Mouse (Mus musculus): ENCODE results near the gene Rasl10a. TPM values are rescaled to one million over a fixed set of nuclear protein-coding genes. Genes with fewer than 3 reads are reported as not detected.
"Not testable (repeated sequence)": the region's sequence is repeated elsewhere in the genome, so short reads cannot be mapped to it uniquely, and the experiment has no call there.

Gene Rasl10a
- total and polyA plus RNA-seq, 3 experiments: 0.47 to 0.55 TPM; not detected in 1

DNA sequence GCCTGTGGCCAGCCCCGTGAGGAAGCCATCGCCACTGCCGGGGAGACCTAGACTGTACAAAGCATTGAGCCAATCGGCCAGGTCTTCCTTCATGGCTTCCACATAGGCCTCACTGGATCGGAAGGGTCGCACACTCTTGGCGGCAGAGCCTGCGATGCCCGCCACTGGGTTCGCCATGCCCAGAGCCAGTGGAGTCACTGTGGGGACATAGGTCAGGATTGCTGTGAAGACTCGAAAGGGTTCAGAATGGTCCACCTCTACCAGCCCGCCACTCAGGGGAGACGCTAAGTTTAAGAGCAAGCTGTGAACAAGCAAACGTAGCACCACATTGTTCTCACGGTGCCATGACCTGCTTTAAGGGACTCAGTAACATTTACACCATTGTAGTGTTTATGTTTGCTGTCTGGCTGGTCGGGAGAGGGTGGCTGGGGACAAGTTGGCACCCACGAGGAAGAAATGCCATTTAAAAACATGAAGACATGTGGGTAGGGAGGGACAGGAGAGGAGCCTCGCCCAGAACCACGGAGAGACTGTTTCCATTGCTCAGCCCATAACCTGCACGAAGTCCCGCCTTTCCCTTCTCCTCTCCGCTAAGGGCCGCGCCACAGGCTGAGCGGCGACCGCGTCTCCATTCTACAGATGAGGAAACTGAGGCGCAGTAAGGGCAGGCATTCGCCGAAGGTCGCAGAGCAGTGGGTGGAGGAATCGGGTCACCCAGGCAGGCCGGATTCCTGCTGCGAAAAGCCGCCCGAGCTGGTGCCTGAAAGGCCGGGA lies 6.5 kb downstream of the Rasl10a start:
- ATAC-seq (ENCODE audit: extremely low read depth, insufficient number of reproducible peaks, low FRiP score, poor library complexity, severe bottlenecking) (no peak), DNase-seq (ENCODE audit: low spot score) (no peak)
- peaks cover 4% of the 10 kb centered on the region; the same call in 1 of the 2 replicates for H3K27me3 ChIP-seq (ENCODE audit: insufficient read depth, low read length)
- H3K36me3 ChIP-seq (replicated peaks): peaks cover 67% of the 10 kb centered on the region
- peaks cover 70% of the 10 kb centered on the region for H3K4me1 ChIP-seq (ENCODE audit: insufficient read depth, low read depth, low read length)
- no peak for TF ChIP-seq CTCF (IDR thresholded peaks at IDR 0.05; ENCODE audit: low read depth, low read length)
- no peak for TF ChIP-seq POLR2AphosphoS5 (IDR thresholded peaks at IDR 0.05; ENCODE audit: insufficient replicate concordance, low read depth, low read length)
- TF ChIP-seq GATA1 (IDR thresholded peaks at IDR 0.05; ENCODE audit: borderline replicate concordance, low read length): no peak
- no peak for TF ChIP-seq TAL1 (conservative IDR thresholded peaks at IDR 0.05; ENCODE audit: low read depth, low read length)
- TF ChIP-seq GATA2 (IDR thresholded peaks at IDR 0.05; ENCODE audit: borderline replicate concordance, low read depth, low read length): no peak
- H3K4me3 ChIP-seq (ENCODE audit: low read depth, low read length): peak overlapping the region; percentile 82
- H3K9me3 ChIP-seq (replicated peaks): peaks cover 31% of the 10 kb centered on the region

DNA sequence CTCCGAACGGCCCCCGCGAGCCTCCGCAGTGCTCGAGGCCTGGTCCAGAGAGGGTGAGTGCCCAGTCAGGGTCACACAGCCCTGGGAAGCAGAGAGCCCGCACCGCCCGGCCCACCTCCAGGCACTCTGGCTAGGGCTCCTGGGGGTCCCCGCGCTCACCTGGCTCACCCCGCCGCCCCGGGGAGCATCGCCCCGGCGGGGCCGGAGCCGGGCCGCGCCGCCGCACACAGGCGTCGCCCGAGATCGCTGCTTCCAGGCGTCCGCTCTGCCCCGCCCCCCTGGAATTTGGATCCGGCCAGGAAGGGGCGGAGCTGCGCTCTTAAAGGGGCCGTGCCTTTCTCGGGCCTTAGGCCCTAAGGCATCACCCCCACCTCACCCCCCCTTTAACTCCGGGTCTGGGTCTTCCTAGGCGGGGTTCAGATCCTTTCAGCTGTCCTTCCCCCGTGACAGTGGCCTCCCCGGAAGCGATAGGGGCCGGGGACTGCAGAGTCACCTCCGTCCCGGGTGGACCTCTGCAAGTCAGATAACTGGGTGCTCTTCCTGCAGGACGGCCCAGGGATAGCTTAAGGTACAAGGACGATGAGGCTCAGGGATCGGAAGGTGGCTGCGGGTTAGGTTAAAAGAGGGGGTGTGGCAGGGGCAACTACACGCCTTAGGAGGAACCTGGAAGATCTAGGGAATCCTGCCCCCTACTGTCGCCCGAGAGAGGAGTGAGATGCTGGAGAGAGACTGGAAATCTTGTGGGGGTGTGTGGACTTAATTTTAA lies 7.3 kb downstream of the Rasl10a start, which contains the start of gene Gas2l1:
Gas2l1 (minus strand) TSS at position 272 of the 766 bp plus-strand sequence.
- H3K36me3 ChIP-seq (replicated peaks): peaks cover 65% of the 10 kb centered on the region
- H3K4me1 ChIP-seq (ENCODE audit: insufficient read depth, low read depth, low read length): peaks cover 70% of the 10 kb centered on the region

DNA sequence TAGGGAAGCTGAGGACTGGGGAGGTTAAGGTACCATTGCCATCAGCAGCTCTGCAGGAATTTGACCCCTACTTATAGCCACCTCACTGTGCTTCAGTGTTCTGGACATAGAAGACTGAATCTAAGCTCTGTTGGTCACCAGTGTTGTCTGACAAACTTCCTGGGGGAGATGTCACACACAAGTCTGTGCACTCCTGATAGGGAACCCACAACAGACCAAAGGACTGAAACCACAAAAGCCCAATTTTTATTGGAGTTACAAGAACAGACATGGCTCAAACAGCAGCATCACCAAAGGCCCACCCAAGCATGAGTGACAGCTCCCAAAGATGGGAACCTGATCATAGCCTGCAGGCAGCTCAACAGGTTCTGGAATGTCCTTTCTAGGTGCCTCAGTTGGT lies 9.1 kb downstream of the Rasl10a start:
- no peak for DNase-seq (ENCODE audit: low spot score)
- 0 out of 2 replicates have a peak, but pooled peaks have one; percentile 27 for TF ChIP-seq POLR2AphosphoS5 (IDR thresholded peaks at IDR 0.05; ENCODE audit: insufficient replicate concordance, low read depth, low read length)
- TF ChIP-seq GATA1 (IDR thresholded peaks at IDR 0.05; ENCODE audit: borderline replicate concordance, low read length): no peak
- TF ChIP-seq TAL1 (conservative IDR thresholded peaks at IDR 0.05; ENCODE audit: low read depth, low read length): peak; percentile 81
- Histone ChIP-seq H3K27me3 (ENCODE audit: insufficient read depth, low read length) (no peaks in the 10 kb centered on the region), H3K4me1 (ENCODE audit: insufficient read depth, low read depth, low read length) (peaks cover 79% of the 10 kb centered on the region), H3K4me3 (ENCODE audit: low read depth, low read length) (no peak overlapping the region; the same call in 1 of the 2 replicates), H3K9me3 (replicated peaks) (peaks cover 15% of the 10 kb centered on the region), H3K36me3 (replicated peaks) (peaks cover 65% of the 10 kb centered on the region)
- ATAC-seq (ENCODE audit: extremely low read depth, insufficient number of reproducible peaks, low FRiP score, poor library complexity, severe bottlenecking): peak; percentile 29; the same call in 1 of the 2 replicates

More for the DNA sequence above, 7.3 kb downstream of the Rasl10a start, which contains the start of gene Gas2l1:
- H3K4me3 ChIP-seq (ENCODE audit: low read depth, low read length): peak within 1 kb of the TSS; percentile 82
- H3K9me3 ChIP-seq (replicated peaks): peaks cover 31% of the 10 kb centered on the region
- DNase-seq (ENCODE audit: low spot score) (peak; percentile 88), ATAC-seq (ENCODE audit: extremely low read depth, insufficient number of reproducible peaks, low FRiP score, poor library complexity, severe bottlenecking) (peak; percentile 52)
- TF ChIP-seq TAL1 (conservative IDR thresholded peaks at IDR 0.05; ENCODE audit: low read depth, low read length) (no peak), CTCF (IDR thresholded peaks at IDR 0.05; ENCODE audit: low read depth, low read length) (peak; percentile 11; the same call in 1 of the 2 replicates), GATA1 (IDR thresholded peaks at IDR 0.05; ENCODE audit: borderline replicate concordance, low read length) (no peak)
- H3K27me3 ChIP-seq (ENCODE audit: insufficient read depth, low read length): no peaks in the 10 kb centered on the region

DNA sequence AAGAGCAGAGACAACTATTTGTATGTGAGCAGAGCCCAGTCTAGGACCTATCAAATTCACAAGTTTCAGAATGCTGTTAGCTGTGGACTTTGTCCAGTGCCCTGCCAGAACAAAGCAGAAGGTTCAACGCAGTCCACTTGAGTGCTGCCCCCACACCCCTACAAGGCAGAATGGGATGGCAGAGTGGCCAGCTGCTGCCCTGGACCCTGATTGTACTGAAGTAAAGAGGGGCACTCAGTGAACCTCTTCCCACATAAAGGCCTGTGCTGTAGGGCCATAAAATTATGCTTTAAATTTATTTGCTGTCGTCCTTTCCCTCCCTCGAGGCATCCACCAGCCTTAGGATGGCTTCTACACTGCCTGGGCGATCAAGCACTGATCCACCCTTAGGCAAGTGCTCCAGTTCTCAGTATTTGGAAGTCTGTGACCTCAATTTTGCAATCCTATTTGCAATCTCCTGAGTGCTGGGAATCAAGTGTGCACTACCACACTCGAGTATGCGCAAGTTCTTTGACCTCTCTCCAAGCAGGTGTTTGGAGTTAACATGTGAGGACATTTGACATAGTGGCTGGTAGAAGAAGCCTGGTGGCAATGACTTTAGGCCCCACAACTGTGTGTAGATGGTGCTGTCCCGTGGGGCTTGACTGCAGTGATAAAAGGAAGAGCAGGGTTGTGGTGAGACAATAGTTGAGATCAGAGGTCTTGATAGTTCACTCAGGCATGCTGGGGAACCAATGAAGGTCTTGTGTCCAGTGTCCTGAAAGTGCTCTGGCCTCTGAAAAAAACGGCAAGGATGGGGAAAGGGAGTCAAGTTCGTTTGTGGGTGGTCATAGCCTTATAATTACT lies 10.4 kb downstream of the Rasl10a start:
- Histone ChIP-seq H3K9me3 (replicated peaks) (peaks cover 6% of the 10 kb centered on the region), H3K27me3 (ENCODE audit: insufficient read depth, low read length) (no peaks in the 10 kb centered on the region), H3K4me3 (ENCODE audit: low read depth, low read length) (peak overlapping the region; percentile 37; the same call in 1 of the 2 replicates), H3K36me3 (replicated peaks) (peaks cover 65% of the 10 kb centered on the region), H3K4me1 (ENCODE audit: insufficient read depth, low read depth, low read length) (peaks cover 77% of the 10 kb centered on the region)
- TF ChIP-seq TAL1 (conservative IDR thresholded peaks at IDR 0.05; ENCODE audit: low read depth, low read length): peak; percentile 49
- TF ChIP-seq POLR2AphosphoS5 (IDR thresholded peaks at IDR 0.05; ENCODE audit: insufficient replicate concordance, low read depth, low read length): no peak
- ATAC-seq (ENCODE audit: extremely low read depth, insufficient number of reproducible peaks, low FRiP score, poor library complexity, severe bottlenecking) (peak; percentile 50), DNase-seq (ENCODE audit: low spot score) (no peak)

DNA sequence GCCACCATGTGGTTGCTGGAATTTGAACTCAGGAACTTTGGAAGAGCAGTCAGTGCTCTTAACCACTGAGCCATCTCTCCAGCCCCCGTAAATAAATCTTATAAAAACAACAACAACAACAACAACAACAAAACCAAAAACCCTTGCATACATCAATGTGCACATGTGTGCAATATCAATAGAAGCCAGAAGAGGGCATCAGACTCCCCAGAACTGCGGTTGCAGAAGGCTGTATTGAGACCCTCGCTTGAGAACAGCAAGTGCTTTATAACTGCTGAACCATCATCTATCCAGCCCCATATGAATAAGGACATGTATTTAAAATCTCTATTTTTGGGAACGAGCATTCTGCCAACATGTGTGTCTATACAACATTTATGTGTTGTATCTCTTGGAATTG lies 17.0 kb downstream of the Rasl10a start:
- no peak overlapping the region for H3K4me3 ChIP-seq (ENCODE audit: low read depth, low read length)
- H3K9me3 ChIP-seq (replicated peaks): no peaks in the 10 kb centered on the region
- peaks cover 27% of the 10 kb centered on the region for H3K4me1 ChIP-seq (ENCODE audit: insufficient read depth, low read depth, low read length)
- no peak for DNase-seq (ENCODE audit: low spot score)
- no peaks in the 10 kb centered on the region for H3K27me3 ChIP-seq (ENCODE audit: insufficient read depth, low read length)
- peak; percentile 52; the same call in 1 of the 2 replicates for TF ChIP-seq CTCF (IDR thresholded peaks at IDR 0.05; ENCODE audit: low read depth, low read length)
- no peak for TF ChIP-seq POLR2AphosphoS5 (IDR thresholded peaks at IDR 0.05; ENCODE audit: insufficient replicate concordance, low read depth, low read length)
- peaks cover 84% of the 10 kb centered on the region for H3K36me3 ChIP-seq (replicated peaks)
- no peak for ATAC-seq (ENCODE audit: extremely low read depth, insufficient number of reproducible peaks, low FRiP score, poor library complexity, severe bottlenecking)

DNA sequence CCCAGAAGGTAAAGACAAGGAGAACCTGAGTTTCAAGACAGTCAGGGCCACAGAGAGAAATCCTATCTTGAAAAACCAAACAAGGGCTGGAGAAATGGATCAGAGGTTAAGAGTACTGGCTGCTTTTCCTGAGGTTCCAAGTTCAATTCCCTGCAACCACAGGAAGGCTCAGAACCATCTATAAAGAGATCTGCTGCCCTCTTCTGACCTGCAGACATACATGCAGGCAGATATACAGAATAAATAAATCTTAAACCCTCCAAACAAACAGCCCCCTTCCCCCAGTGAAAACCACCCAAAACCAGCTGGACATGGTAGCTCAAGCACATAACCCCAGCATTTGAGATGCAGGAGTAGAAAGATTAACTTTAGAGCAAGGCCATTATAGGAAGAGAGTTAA lies 17.8 kb downstream of the Rasl10a start:
- DNase-seq (ENCODE audit: low spot score) (no peak), ATAC-seq (ENCODE audit: extremely low read depth, insufficient number of reproducible peaks, low FRiP score, poor library complexity, severe bottlenecking) (no peak)
- TF ChIP-seq GATA2 (IDR thresholded peaks at IDR 0.05; ENCODE audit: borderline replicate concordance, low read depth, low read length) (no peak), GATA1 (IDR thresholded peaks at IDR 0.05; ENCODE audit: borderline replicate concordance, low read length) (no peak), CTCF (IDR thresholded peaks at IDR 0.05; ENCODE audit: low read depth, low read length) (no peak), TAL1 (conservative IDR thresholded peaks at IDR 0.05; ENCODE audit: low read depth, low read length) (no peak), POLR2AphosphoS5 (IDR thresholded peaks at IDR 0.05; ENCODE audit: insufficient replicate concordance, low read depth, low read length) (no peak)
- peaks cover 84% of the 10 kb centered on the region for H3K36me3 ChIP-seq (replicated peaks)
- H3K9me3 ChIP-seq (replicated peaks): no peaks in the 10 kb centered on the region
- H3K27me3 ChIP-seq (ENCODE audit: insufficient read depth, low read length): no peaks in the 10 kb centered on the region
- H3K4me3 ChIP-seq (ENCODE audit: low read depth, low read length): no peak overlapping the region
- peaks cover 21% of the 10 kb centered on the region; the same call in 1 of the 2 replicates for H3K4me1 ChIP-seq (ENCODE audit: insufficient read depth, low read depth, low read length)

DNA sequence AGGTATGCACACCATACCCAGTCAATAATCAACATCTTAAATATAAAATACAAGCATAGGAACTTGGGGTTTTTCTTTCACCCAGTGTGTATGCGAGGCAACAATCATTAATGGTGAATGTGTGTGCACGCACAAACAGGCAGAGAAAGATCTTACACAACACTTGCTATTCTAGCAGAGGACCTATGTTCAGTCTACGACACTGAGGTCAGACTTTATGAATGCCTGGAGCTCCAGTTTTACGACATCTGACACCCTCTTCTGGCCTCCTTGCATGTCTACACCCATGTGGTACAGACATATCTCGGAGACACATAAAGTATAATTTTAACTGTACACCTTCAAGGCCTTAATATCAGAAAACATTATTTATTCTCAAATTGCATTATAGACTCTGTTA lies 18.9 kb downstream of the Rasl10a start:
- not testable (repeated sequence) for ATAC-seq (ENCODE audit: extremely low read depth, insufficient number of reproducible peaks, low FRiP score, poor library complexity, severe bottlenecking); H3K4me3 ChIP-seq (ENCODE audit: low read depth, low read length); DNase-seq (ENCODE audit: low spot score); H3K9me3 ChIP-seq (replicated peaks); H3K27me3 ChIP-seq (ENCODE audit: insufficient read depth, low read length)
- peaks cover 81% of the 10 kb centered on the region for H3K36me3 ChIP-seq (replicated peaks)
- H3K4me1 ChIP-seq (ENCODE audit: insufficient read depth, low read depth, low read length): peaks cover 15% of the 10 kb centered on the region; the same call in 1 of the 2 replicates
